Mouse (Mus musculus) intestine, postnatal 0 days (tissue): Measurements from ENCODE around the gene Sox6. TPM values are rescaled to one million over a fixed set of nuclear protein-coding genes. Genes with fewer than 3 reads are reported as not detected.

Source experiments
- ATAC-seq: fragments of 200-750 bp; cut with Nextera tagmentation; 2 replicates; pipeline ENCODE4 v1.8.0; 2017; ENCODE audit warnings: mild to moderate bottlenecking, moderate TSS enrichment, moderate library complexity
- H3K27ac ChIP-seq: fragments of 300-500 bp; sonication (generic); 2 replicates; pipeline ENCODE4 v1.5.1; 2014; ENCODE audit warnings: mild to moderate bottlenecking, low read depth, low read length, moderate library complexity
- H3K27me3 ChIP-seq: fragments of 300-500 bp; sonication (generic); replicated peaks from 2 replicates; pipeline ENCODE4 v1.6.1; 2014; ENCODE audit warnings: low read length, mixed read lengths; ENCODE audit not compliant: control insufficient read depth, insufficient read depth
- H3K36me3 ChIP-seq: fragments of 300-500 bp; sonication (generic); 2 replicates; pipeline ENCODE4 v1.6.1; 2014; ENCODE audit warnings: mild to moderate bottlenecking, moderate library complexity; ENCODE audit not compliant: control insufficient read depth, insufficient read depth
- H3K4me1 ChIP-seq: fragments of 300-500 bp; sonication (generic); replicated peaks from 2 replicates; pipeline ENCODE4 v1.6.1; 2014; ENCODE audit warnings: antibody characterized with exemption, low read length, mixed read lengths; ENCODE audit not compliant: control insufficient read depth, insufficient read depth
- H3K4me2 ChIP-seq: fragments of 300-500 bp; sonication (generic); replicated peaks from 2 replicates; pipeline ENCODE4 v1.6.1; 2014; ENCODE audit warnings: low read depth, mild to moderate bottlenecking, moderate library complexity
- H3K4me3 ChIP-seq: fragments of 300-500 bp; sonication (generic); 2 replicates; pipeline ENCODE4 v1.5.1; 2014; ENCODE audit warnings: low read depth, low read length
- H3K9ac ChIP-seq: fragments of 300-500 bp; sonication (generic); 2 replicates; pipeline ENCODE4 v1.6.1; 2014; ENCODE audit warnings: mild to moderate bottlenecking, low read depth, low read length
- H3K9me3 ChIP-seq: fragments of 300-500 bp; sonication (generic); 2 replicates; pipeline ENCODE4 v1.6.1; 2016; ENCODE audit warnings: mixed run types; ENCODE audit not compliant: control insufficient read depth
- CTCF ChIP-seq: sonication (generic); IDR thresholded peaks from 2 replicates; pipeline ENCODE4 v1.5.1; 2016; ENCODE audit warnings: low read depth, mild to moderate bottlenecking, control low read depth, antibody characterized with exemption, moderate library complexity
- WGBS: fragments of 180-500 bp; shearing (Covaris S2); extraction: QIAGEN DNeasy Blood & Tissue Kit; methylation state at CpG from one replicate; pipeline ENCODE4 v1.1.7; 2014; 5-methylcytosine and 5-hydroxymethylcytosine counted together
- polyA plus RNA-seq: library from polyadenylated mRNA; unstranded; fragments of >200 nt; fragmentation: Nextera tagmentation; extraction: Ambion mirVana; gene quantifications from 2 replicates; pipeline ENCODE4 v1.2.1, GENCODE M21; 2015

The Sox6 gene
- polyA plus RNA-seq, 1 experiment from 2014 or later, result 21.6 TPM

DNA sequence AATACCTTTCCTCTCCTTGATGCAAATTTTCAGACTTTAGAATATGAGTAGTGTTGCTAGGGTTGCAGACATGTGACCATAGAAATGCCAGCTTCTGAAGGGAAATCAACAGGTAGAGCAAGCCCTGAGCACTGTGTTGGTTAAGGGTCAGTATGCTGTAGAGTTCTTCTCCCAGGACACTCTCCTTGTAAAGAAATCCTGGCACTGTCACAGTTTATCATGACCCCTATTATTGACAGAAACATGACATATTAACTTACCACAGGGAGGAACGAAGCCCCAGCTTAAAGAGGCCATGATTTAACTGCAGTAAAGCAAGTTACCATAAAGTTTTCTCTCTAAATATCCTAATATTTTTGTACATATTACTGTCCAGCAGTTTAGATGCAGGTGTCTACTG lies 462.2 kb downstream of the Sox6 start:
- no peak for TF ChIP-seq CTCF
- Histone ChIP-seq H3K27ac (no peak overlapping the region), H3K36me3 (no peaks in the 10 kb centered on the region), H3K9me3 (no peaks in the 10 kb centered on the region), H3K4me1 (no peaks in the 10 kb centered on the region), H3K4me3 (no peak overlapping the region), H3K4me2 (no peak overlapping the region), H3K27me3 (no peaks in the 10 kb centered on the region), H3K9ac (no peak overlapping the region)
- no peak for ATAC-seq
- WGBS, result 50% methylated on average over 1 of the region's 1 CpGs

DNA sequence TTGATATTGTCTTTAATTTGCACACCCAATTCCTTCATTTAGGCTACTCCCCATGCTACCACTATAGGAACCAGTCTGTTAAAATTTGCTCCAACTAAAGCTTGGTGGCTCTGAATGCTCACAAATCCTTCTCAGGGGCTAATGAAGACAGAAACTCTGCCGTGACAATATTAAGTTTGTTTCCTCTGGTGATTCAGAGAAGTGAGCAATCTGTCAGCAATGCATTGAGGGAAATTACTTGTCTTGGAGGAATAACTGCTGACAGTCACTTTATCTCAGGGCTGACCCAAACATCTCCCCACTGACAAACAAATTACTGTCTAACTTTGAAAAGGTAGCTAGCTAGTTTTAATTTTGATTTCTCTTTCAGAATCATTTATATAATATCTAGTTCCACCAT lies 463.8 kb downstream of the Sox6 start:
- H3K27me3 ChIP-seq, result no peaks in the 10 kb centered on the region
- no peak for ATAC-seq
- H3K27ac ChIP-seq, result no peak overlapping the region
- no peak overlapping the region for H3K4me3 ChIP-seq
- no peaks in the 10 kb centered on the region for H3K36me3 ChIP-seq
- H3K9me3 ChIP-seq, result no peaks in the 10 kb centered on the region
- no peak overlapping the region for H3K9ac ChIP-seq
- no peaks in the 10 kb centered on the region for H3K4me1 ChIP-seq
- no peak for TF ChIP-seq CTCF
- H3K4me2 ChIP-seq, result no peak overlapping the region
- WGBS, result 61% methylated on average over 1 of the region's 1 CpGs

DNA sequence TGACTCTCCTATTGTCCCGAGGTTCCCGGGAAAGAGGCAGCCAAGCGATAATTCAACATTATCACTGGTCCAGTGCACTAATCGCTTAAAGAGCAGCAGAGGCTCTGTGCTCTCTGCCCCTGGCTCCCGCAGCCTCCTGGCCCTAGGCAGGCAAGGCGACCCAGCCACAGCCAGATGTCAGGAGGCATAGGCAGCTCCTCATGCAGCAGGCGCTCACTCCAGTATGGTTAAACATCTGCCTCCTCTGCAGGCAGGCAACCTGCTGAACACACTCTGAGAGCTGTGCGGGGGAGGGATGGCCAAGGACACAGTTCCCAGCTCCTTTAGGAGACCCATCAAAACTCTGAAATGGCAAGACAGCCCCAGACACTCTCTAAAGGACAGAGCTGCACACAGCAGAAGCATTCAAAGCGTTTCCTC lies 469.8 kb downstream of the Sox6 start:
- no peak for ATAC-seq
- Histone ChIP-seq H3K4me1 (no peaks in the 10 kb centered on the region), H3K36me3 (no peaks in the 10 kb centered on the region), H3K9me3 (no peaks in the 10 kb centered on the region), H3K4me2 (no peak overlapping the region), H3K9ac (no peak overlapping the region), H3K27ac (no peak overlapping the region), H3K4me3 (no peak overlapping the region), H3K27me3 (no peaks in the 10 kb centered on the region)
- 57% methylated on average over 9 of the region's 9 CpGs for WGBS
- no peak for TF ChIP-seq CTCF

DNA sequence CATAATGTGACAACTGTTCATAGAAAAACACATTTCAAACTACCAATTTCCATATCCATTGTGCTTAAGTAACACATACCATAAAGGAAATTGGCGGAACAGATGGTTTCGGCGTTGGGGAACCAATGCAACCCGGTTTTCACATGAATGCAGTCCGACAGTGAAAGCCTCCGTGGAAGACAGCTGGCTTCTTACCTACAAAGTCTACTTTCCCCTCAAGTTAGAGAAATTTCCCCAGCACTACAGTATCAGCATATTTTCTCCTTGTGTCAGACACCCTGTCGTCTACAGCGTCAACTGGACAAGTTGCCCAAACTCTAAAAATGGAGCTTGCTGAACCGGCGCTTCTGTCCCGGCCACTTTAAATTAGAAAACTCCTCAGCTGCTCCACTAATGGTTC lies 470.3 kb downstream of the Sox6 start:
- no peak for TF ChIP-seq CTCF
- no peaks in the 10 kb centered on the region for H3K36me3 ChIP-seq
- H3K4me1 ChIP-seq, result no peaks in the 10 kb centered on the region
- no peaks in the 10 kb centered on the region for H3K27me3 ChIP-seq
- ATAC-seq, result no peak
- H3K9me3 ChIP-seq, result no peaks in the 10 kb centered on the region
- no peak overlapping the region for H3K4me3 ChIP-seq
- no peak overlapping the region for H3K9ac ChIP-seq
- H3K4me2 ChIP-seq, result no peak overlapping the region
- 93% methylated on average over 11 of the region's 11 CpGs for WGBS
- no peak overlapping the region for H3K27ac ChIP-seq

DNA sequence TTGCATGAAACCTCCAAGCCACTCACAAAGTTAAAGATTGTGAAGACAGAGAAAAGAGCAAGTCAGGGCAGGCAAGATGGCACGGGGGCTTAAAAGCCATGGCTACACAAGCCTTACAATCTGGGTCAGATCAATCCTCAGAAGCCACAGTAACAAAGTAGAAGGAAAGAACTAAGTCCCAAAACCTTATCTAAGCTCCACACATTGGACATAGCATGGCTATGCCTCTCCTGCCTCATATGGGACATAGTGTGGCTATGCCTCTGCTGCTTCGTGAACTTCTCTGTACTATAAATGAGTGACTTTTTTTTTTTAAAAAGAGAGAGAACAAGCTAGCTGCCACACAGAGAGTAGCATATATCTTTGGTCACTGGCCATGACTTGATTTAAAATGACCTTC lies 471.8 kb downstream of the Sox6 start:
- WGBS, result 95% methylated on average over 2 of the region's 2 CpGs
- no peak overlapping the region for H3K4me2 ChIP-seq
- H3K27ac ChIP-seq, result no peak overlapping the region
- no peaks in the 10 kb centered on the region for H3K4me1 ChIP-seq
- H3K27me3 ChIP-seq, result no peaks in the 10 kb centered on the region
- H3K9me3 ChIP-seq, result no peaks in the 10 kb centered on the region
- H3K4me3 ChIP-seq, result no peak overlapping the region
- H3K9ac ChIP-seq, result no peak overlapping the region
- no peak for ATAC-seq
- no peaks in the 10 kb centered on the region for H3K36me3 ChIP-seq
- no peak for TF ChIP-seq CTCF

DNA sequence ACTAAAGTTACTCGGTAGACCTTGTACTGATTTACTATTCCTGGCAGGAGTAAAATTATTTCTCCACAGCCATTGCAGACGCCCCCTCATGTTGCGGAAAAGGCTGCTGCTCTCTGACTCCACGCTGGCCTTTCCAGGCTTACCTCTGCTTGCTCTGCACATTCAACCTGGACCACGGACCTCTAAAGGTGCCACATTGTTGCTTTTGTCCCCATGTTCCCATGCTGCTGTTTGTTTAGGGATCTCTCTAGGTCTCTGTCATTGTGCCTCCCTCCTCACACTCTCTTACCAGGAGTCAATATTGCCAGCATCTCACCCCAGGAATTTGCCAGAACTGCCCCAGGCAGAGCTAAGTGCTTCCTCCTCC lies 473.6 kb downstream of the Sox6 start:
- no peaks in the 10 kb centered on the region for H3K27me3 ChIP-seq
- H3K9me3 ChIP-seq, result no peaks in the 10 kb centered on the region
- WGBS, result 69% methylated on average over 5 of the region's 5 CpGs
- H3K9ac ChIP-seq, result no peak overlapping the region
- H3K36me3 ChIP-seq, result no peaks in the 10 kb centered on the region
- no peak overlapping the region for H3K4me2 ChIP-seq
- no peak overlapping the region for H3K4me3 ChIP-seq
- ATAC-seq, result no peak
- H3K4me1 ChIP-seq, result no peaks in the 10 kb centered on the region
- no peak for TF ChIP-seq CTCF
- H3K27ac ChIP-seq, result no peak overlapping the region

DNA sequence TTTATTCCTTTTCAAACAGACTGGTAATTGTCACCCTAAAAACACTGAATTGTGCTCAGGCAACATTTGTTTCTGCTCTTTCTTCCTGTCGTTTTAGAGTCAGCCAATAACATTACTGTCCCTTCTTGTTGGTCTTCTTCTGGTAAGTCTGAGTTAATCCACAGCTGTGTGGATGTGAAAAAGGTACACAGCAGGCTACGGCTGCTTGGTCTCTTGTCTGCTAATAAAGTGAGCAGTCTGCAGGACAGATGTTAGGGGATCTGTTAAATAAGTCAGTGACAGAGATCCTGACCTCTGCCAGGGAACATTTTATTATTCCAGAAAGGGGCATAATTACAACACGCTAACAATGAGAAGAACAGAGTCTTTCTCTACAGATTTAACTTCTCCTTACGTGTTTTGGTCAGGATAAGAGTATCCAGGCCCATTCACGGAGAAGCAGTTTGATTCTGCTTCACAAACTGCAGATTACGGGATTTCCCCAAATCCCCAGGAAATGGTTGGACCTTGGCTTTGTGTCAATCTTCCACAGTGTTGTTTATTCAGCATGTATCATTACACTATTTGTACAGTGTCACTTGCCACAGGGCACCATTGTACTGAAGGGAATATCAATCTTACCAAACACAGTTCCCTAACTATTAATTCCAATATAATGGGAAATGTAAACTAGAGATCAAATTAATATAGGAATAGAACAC lies 474.1 kb downstream of the Sox6 start:
- H3K4me3 ChIP-seq, result no peak overlapping the region
- no peak for ATAC-seq
- WGBS, result 51% methylated on average over 6 of the region's 6 CpGs
- H3K36me3 ChIP-seq, result no peaks in the 10 kb centered on the region
- no peak overlapping the region for H3K27ac ChIP-seq
- no peaks in the 10 kb centered on the region for H3K9me3 ChIP-seq
- no peak overlapping the region for H3K9ac ChIP-seq
- no peak for TF ChIP-seq CTCF
- H3K4me1 ChIP-seq, result no peaks in the 10 kb centered on the region
- no peak overlapping the region for H3K4me2 ChIP-seq
- H3K27me3 ChIP-seq, result no peaks in the 10 kb centered on the region
